Mouse (Mus musculus) induced T-regulatory cell, adult 2 months (primary cell): Measurements from ENCODE around the gene Macf1.
"Not testable (repeated sequence)": the region's sequence is repeated elsewhere in the genome, so short reads cannot be mapped to it uniquely, and the experiment has no call there.

Experiments
- DNase-seq: peaks from one replicate; pipeline ENCODE4 v3.0.0-alpha.2; 2012; ENCODE audit warnings: low read depth

Gene Macf1

GRCm38 (mm10) chr4:123446221-123446620 lies 237.9 kb downstream of the Macf1 start:
- DNase-seq, result not testable (repeated sequence)

GRCm38 (mm10) chr4:123438414-123438813 lies 245.7 kb downstream of the Macf1 start:
- DNase-seq, result no peak

- DNase-seq, result no peak
Observed at GRCm38 (mm10) chr4:123433171-123433570, 251.0 kb downstream of the Macf1 start.

DNA sequence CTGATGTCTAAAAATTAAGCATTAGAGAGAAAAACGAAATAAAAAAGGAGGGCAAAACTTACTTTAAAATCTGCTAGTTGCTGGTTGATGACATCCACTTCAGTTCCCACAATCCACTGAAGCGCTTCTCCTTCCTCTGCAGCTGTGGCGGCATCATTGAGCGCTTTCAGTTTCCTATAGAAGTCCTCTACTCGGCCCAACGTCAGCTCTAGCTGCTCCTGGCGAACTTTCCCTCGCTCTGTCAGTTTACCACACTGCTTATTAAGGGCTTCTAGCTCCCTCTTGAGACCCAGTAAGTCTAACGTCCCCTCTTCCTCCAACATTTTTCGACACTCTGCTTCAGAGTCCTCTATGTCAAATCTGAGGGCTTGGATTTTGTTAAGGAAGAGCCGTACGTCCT lies 252.2 kb downstream of the Macf1 start:
- no peak for DNase-seq

GRCm38 (mm10) chr4:123427900-123428684 lies 256.1 kb downstream of the Macf1 start:
- DNase-seq, result no peak

DNA sequence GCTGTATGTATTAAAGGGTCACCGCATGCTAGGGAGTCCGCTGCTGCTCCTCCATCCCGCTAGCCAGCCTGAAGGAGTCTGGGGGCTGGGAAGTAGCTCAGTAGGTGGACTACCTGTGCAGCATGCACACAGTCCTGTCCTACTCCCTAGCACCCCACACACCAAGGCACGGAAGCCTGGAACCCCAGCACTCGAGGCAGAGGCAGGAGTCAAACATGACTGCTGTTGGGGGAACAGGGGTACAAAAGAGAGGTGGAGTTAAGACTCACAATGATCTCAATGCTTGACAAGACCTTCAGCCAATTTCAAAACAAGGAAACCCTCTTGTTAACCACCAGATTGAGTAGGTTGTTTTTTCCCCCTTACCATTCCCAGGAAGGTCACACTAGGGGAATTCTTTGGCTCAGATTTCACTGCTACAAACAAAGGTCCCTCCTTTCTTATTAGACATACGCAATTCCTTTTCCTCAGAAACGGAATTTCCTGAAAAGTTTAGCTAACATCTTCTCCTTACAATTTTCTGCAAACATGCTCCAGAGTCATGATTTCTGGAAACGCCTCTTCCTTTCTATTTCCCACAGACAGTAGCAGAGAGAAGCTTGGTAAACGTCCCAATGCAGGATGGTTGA lies 256.8 kb downstream of the Macf1 start:
- no peak for DNase-seq

DNA sequence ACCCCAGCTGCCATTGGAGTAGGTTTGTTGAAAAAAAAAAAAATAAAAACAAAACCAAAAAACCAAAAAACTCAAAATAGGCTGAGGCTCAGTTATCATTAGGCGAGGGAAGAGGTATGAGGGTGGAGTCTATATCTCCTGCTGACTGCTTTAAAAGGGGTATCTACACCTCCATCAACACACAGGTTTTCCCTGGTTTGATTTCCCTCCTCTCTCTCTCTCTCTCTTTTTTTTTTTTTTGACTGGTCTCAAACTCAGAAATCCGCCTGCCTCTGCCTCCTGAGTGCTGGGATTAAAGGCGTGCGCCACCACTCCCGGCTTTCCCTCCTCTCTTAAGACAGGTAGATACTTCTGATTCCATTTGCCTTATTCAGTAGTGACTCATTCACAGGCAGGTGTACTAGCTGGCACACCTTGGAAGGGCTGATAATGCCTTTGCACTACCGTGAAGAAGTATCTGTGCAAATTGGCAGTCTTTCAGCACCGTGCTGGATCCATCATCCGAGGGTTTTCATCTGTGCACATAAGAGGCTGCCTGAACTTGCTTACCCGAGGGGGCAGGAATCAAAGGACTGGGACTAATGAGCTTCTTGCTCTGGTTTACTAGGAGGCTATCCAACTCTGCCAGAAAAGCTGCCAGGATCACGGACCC lies 257.6 kb downstream of the Macf1 start:
- DNase-seq, result no peak

DNA sequence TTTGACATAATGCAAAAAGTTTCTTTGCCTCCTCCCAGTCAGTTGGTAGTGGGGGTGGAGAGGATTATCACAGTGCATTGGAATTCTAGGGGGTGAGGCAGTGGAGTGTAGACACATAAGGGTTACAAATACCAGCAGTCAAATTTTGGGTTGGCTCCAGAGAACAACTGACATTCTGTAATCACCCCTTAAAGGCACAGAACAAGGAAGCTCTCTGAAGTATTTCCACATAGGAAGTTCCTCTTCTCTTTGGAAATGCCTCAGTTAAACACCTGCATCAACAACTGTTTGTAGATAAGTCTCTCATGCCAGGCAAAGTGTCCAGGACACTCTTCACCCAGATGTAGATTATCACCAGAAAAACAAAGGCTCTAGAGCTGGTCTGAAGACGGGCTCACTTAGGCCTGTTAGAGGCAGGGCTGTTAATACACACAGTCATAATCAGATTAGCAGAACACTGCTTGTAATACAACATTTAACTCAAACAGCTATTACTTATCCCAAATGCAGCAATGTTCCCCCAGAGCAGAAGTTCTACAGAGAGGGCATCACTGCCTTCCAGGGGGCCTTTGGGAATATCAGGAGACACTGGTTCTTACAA lies 258.4 kb downstream of the Macf1 start:
- no peak for DNase-seq

- no peak for DNase-seq
Observed at GRCm38 (mm10) chr4:123424050-123424449, 260.1 kb downstream of the Macf1 start.

- no peak for DNase-seq
Observed at GRCm38 (mm10) chr4:123422828-123423227, 261.3 kb downstream of the Macf1 start.

DNA sequence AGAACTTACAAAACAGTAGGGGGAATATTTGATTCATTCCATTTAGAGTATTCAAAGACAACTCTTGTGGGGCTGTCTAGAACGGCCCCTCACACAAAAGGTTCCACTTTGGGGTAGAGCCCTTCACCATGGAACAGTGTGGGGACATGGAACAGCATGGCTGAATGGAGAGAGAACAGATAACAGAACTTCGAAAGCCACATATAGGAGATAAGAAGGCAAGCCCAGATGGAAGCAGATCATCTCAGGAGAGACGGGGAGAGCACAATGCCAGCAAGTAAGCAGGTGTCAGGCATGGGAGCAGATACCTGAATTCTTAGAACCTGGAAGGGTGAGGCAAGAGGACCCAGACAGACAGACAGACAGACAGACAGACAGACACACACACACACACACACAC lies 266.1 kb downstream of the Macf1 start:
- no peak for DNase-seq

DNA sequence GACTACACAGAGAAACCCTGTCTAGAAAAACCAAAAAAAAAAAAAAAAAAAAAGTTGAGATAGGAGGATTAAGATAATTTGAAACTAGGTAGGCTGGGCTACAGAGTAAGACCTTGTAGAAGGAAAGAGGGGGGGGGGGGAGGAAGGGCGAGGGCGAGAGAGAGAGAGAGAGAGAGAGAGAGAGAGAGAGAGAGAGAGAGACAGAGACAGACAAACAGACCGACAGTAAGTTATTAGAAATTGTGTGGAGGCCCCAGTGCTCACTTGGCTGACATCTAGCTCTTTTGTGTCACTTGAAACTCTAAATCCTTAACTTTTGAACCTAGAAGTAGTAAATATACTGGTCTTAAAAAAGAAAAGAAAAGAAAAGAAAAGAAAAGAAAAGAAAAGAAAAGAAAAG lies 266.7 kb downstream of the Macf1 start:
- no peak for DNase-seq

GRCm38 (mm10) chr4:123416829-123417228 lies 267.3 kb downstream of the Macf1 start:
- DNase-seq, result no peak

- no peak for DNase-seq
Observed at GRCm38 (mm10) chr4:123415566-123415965, 268.6 kb downstream of the Macf1 start.

DNA sequence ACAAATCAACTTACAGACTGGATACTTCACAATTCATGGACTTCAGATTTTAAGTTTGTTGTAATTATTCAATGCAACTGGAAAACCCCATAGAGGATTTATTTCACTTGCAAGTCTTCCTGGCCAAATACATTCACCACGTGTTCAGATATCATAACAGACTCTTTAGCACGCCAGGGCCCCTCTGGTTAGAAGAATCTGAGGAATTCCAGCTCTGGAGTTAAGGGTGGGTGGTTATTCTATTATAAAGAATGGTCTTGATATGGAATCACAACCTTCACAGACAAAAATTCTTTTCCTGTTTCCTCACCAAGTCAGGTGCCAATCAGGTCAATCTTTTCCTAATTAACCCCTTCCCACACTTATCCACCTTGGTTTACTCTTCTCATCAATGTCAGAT lies 270.3 kb downstream of the Macf1 start:
- DNase-seq, result no peak

GRCm38 (mm10) chr4:123412981-123413380 lies 271.2 kb downstream of the Macf1 start:
- no peak for DNase-seq

- no peak for DNase-seq
Observed at GRCm38 (mm10) chr4:123412528-123412878, 271.7 kb downstream of the Macf1 start.

DNA sequence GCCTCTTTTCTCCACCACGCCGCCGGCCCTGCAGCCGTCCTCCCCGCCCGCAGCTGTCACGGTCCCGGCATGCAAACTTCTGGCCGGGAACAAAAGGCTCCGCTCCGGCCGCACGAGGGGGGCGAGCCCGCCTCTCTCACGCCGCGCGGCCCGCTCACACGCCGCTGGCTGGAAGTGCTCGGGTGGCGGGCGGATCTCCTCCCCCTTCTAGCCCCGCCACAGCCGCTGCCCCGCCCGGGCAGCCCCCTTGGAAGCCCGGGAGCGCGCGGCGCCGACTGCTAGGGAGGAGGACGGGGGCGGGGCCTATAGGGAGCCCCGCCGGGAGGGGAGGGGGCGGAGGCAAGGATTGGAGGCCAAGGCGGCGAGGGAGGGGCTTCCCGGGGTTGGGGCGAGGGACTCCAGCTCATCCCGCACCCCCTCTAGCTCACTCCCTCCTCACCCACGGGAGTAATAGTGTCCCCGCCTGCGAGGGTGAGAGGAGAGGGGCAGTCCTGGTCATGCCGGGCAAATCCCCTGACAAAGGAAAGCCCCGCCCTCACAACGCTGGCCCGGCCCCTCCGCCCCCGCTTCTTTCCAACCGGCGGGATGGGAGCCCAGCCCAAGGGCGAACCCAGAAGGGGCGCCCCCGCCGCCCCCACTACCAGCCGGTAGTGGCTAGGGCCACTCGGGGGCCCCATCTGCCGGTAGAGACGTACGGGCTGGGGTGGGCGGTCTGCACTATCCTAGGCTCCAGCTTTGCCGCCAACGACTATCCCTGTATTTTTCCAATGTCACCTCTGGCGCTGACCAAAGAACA lies 272.2 kb downstream of the Macf1 start:
- DNase-seq, result peak; percentile 87

DNA sequence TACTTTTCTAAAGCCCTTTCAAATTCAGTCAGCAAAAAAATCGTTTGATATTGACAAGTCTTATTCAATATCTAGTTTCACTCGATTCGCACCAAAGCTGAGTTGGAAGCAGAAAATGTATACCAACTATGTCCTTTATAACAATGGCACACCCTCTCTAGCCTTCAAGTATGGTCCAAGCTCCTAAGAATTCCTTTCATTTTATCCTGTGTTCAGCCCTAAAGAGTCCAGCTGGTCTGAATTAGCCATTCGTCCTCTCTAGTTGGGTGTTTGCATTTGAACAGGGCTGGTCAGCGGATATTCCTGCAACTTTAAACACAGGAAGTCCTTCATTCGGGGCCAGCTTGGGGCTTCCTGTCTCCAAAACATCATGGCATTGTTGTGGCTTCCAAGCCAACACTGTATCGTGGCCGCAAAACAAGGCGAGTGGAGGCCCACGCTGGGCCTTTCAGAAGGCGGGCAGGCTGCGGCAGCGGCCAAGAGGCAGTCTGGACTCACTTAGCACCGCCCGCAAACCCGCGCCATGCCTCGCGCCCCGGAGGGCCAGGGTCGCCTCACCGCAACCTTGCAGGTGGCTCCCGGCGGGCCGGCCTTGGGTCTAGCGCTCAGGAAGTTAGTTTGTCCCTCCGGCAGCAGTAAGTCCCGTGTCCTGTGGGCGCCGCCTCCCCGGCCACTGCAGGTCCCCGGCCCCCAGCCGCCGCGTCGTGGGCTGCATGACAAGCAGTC lies 273.0 kb downstream of the Macf1 start:
- peak; percentile 49 for DNase-seq

DNA sequence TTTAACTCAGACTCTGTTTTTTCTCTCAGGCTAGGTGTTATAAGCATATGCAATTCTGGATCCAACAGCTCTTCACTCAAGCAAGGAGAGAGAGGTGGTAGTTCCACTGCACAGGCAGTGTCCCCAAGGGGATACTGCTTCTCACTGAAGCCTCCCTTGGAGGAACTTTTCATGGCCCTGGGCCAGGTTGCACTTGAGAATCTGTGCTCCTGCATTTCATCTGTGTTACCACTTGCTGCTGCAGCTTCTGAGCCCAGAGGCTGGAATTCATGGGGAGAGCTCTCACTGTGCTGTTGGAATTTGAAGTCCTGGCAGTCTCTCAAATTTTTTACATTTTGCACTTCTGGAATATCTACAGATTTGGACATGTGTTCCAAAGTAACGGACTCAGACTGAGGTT lies 274.4 kb downstream of the Macf1 start:
- no peak for DNase-seq

GRCm38 (mm10) chr4:123409034-123409692 lies 275.0 kb downstream of the Macf1 start:
- no peak for DNase-seq
